Mouse (Mus musculus) kidney, embryonic 15.5 days (tissue): ENCODE data around the gene Arih2. TPM values are rescaled to one million over a fixed set of nuclear protein-coding genes. Genes with fewer than 3 reads are reported as not detected.
"Not testable (repeated sequence)": the region's sequence is repeated elsewhere in the genome, so short reads cannot be mapped to it uniquely, and the experiment has no call there.

Experiments used
- ATAC-seq: fragments of 200-750 bp; cut with Nextera tagmentation; replicated peaks from 2 replicates; pipeline ENCODE4 v1.8.0; 2017; ENCODE audit warnings: moderate TSS enrichment; ENCODE audit not compliant: low FRiP score
- H3K27ac ChIP-seq: fragments of 300-500 bp; sonication (generic); 2 replicates; pipeline ENCODE4 v1.5.1; 2015; ENCODE audit warnings: mild to moderate bottlenecking, inconsistent platforms
- H3K27me3 ChIP-seq: fragments of 300-500 bp; sonication (generic); 2 replicates; pipeline ENCODE4 v1.6.1; 2015; ENCODE audit warnings: inconsistent platforms
- H3K36me3 ChIP-seq: fragments of 300-500 bp; sonication (generic); 2 replicates; pipeline ENCODE4 v1.6.1; 2015; ENCODE audit warnings: inconsistent platforms
- H3K4me1 ChIP-seq: fragments of 300-500 bp; sonication (generic); 2 replicates; pipeline ENCODE4 v1.6.1; 2015; ENCODE audit warnings: inconsistent platforms
- H3K4me2 ChIP-seq: fragments of 300-500 bp; sonication (generic); 2 replicates; pipeline ENCODE4 v1.6.1; 2015; ENCODE audit warnings: moderate library complexity, mild to moderate bottlenecking, inconsistent platforms
- H3K4me3 ChIP-seq: fragments of 300-500 bp; sonication (generic); replicated peaks from 2 replicates; pipeline ENCODE4 v1.5.1; 2015; ENCODE audit warnings: mild to moderate bottlenecking, inconsistent platforms
- H3K9ac ChIP-seq: fragments of 300-500 bp; sonication (generic); 2 replicates; pipeline ENCODE4 v1.6.1; 2015; ENCODE audit warnings: mild to moderate bottlenecking, inconsistent platforms
- H3K9me3 ChIP-seq: fragments of 300-500 bp; sonication (generic); replicated peaks from 2 replicates; pipeline ENCODE4 v1.6.1; 2016; ENCODE audit warnings: inconsistent platforms
- WGBS: fragments of 180-500 bp; shearing (Covaris S2); methylation state at CpG from one replicate; pipeline ENCODE4 v1.1.7; 2015; ENCODE audit warnings: mixed read lengths; 5-methylcytosine and 5-hydroxymethylcytosine counted together
- polyA plus RNA-seq: library from polyadenylated mRNA; unstranded; fragments of >200 nt; fragmentation: Nextera tagmentation; extraction: Ambion mirVana; gene quantifications from 2 replicates; pipeline ENCODE4 v1.2.1, GENCODE M21; 2015

Gene Arih2
- polyA plus RNA-seq, 1 experiment from 2014 or later, result 50.1 TPM

- Histone ChIP-seq H3K27ac (no peak overlapping the region), H3K27me3 (no peaks in the 10 kb centered on the region), H3K4me3 (no peak overlapping the region), H3K9ac (no peak overlapping the region), H3K9me3 (no peaks in the 10 kb centered on the region), H3K4me1 (no peaks in the 10 kb centered on the region), H3K4me2 (no peak overlapping the region), H3K36me3 (peaks cover 51% of the 10 kb centered on the region)
- WGBS, result 90% methylated on average over 2 of the region's 2 CpGs
- ATAC-seq, result no peak
These were observed 9.4 kb downstream of the Arih2 start for GRCm38 (mm10) chr9:108639825-108640224.

- ATAC-seq, result no peak
- Histone ChIP-seq H3K4me1 (0 out of 2 replicates have a peak, but pooled peaks cover 2% of the 10 kb centered on the region), H3K27me3 (no peaks in the 10 kb centered on the region), H3K9me3 (no peaks in the 10 kb centered on the region), H3K36me3 (peaks cover 25% of the 10 kb centered on the region), H3K27ac (no peak overlapping the region), H3K9ac (no peak overlapping the region), H3K4me3 (no peak overlapping the region), H3K4me2 (no peak overlapping the region)
- WGBS, result 82% methylated on average over 2 of the region's 2 CpGs
These were observed 13.8 kb downstream of the Arih2 start for GRCm38 (mm10) chr9:108635415-108635814.

GRCm38 (mm10) chr9:108633846-108634245 lies 15.3 kb downstream of the Arih2 start:
- no peaks in the 10 kb centered on the region for H3K9me3 ChIP-seq
- H3K9ac ChIP-seq, result no peak overlapping the region
- H3K4me2 ChIP-seq, result no peak overlapping the region
- no peak overlapping the region for H3K27ac ChIP-seq
- no peaks in the 10 kb centered on the region for H3K27me3 ChIP-seq
- H3K36me3 ChIP-seq, result peaks cover 26% of the 10 kb centered on the region
- ATAC-seq, result no peak
- 53% methylated on average over 2 of the region's 2 CpGs for WGBS
- H3K4me3 ChIP-seq, result no peak overlapping the region
- H3K4me1 ChIP-seq, result 0 out of 2 replicates have a peak, but pooled peaks cover 2% of the 10 kb centered on the region

DNA sequence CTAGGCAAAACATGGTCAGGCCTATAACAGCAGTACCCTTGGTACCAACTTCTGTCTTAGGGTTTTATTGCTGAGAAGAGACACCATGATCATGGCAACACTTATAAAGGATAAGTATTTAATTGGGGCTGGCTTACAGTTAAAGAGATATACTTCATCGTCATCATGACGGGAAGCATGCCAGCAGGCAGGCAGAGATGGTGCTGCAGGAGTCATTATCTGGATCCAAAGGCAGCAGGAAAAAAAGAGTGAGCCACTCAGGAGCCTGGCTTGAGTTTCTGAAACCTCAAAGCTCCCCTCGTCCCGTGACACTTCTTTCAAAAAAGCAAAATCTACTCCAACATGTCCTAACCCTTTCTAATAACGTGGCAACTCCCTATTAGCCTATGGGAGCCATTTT lies 16.8 kb downstream of the Arih2 start:
- H3K27ac ChIP-seq, result no peak overlapping the region
- H3K9me3 ChIP-seq, result no peaks in the 10 kb centered on the region
- 0 out of 2 replicates have a peak, but pooled peaks cover 2% of the 10 kb centered on the region for H3K4me1 ChIP-seq
- H3K27me3 ChIP-seq, result no peaks in the 10 kb centered on the region
- H3K4me2 ChIP-seq, result no peak overlapping the region
- no peak overlapping the region for H3K9ac ChIP-seq
- WGBS, result 90% methylated on average over 5 of the region's 5 CpGs
- no peak overlapping the region for H3K4me3 ChIP-seq
- peaks cover 26% of the 10 kb centered on the region for H3K36me3 ChIP-seq
- no peak for ATAC-seq

- H3K4me2 ChIP-seq, result no peak overlapping the region
These were observed 17.4 kb downstream of the Arih2 start for GRCm38 (mm10) chr9:108631631-108632256.

DNA sequence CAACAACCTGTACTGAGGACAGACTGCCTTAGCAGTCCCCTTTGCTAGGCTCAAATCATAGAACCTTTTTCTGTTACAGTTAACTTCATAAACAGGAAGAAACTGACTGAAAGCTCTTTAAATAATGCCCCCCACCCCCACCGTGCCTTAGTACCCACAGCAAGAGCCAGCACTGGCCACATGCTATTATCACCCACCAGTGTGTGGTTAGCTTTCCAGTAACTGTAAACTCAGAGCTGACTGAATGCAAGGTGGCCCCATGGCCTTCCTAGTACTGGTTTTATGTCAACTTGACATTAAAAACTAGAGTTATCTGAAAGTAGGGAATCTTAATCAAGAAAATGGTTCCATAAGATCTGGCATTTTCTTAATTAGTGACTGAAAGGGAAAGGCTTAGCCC lies 18.5 kb downstream of the Arih2 start:
- Histone ChIP-seq H3K4me2 (no peak overlapping the region), H3K4me1 (0 out of 2 replicates have a peak, but pooled peaks cover 2% of the 10 kb centered on the region), H3K9ac (no peak overlapping the region), H3K4me3 (no peak overlapping the region), H3K36me3 (peaks cover 33% of the 10 kb centered on the region), H3K27me3 (no peaks in the 10 kb centered on the region), H3K27ac (no peak overlapping the region), H3K9me3 (no peaks in the 10 kb centered on the region)
- WGBS, result 91% methylated on average over 1 of the region's 1 CpGs
- no peak for ATAC-seq

More at GRCm38 (mm10) chr9:108631631-108632256, 17.4 kb downstream of the Arih2 start:
- Histone ChIP-seq H3K36me3 (peaks cover 26% of the 10 kb centered on the region), H3K4me3 (no peak overlapping the region), H3K4me1 (0 out of 2 replicates have a peak, but pooled peaks cover 2% of the 10 kb centered on the region), H3K27ac (no peak overlapping the region), H3K9ac (no peak overlapping the region), H3K27me3 (no peaks in the 10 kb centered on the region), H3K9me3 (no peaks in the 10 kb centered on the region)
- ATAC-seq, result no peak
- 89% methylated on average over 5 of the region's 5 CpGs for WGBS

DNA sequence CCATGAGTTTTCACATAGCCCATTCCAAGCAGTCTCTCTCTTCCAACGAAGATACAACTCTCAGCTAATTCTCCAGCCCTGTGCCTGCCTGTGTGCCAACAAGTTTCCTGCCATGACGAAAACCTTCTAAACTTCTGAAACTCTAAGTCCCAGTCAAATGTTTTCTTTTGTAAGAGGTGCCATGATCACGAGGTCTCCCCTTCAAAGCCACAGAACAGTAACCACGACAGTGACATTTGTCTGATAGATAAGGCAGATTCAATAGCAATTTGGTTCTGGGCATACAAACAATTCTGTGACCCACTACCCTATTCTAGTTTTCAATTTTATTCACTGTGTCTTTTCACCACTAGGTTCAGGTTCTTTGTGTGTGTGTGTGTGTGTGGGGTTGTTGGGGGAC lies 21.0 kb downstream of the Arih2 start:
- no peak for ATAC-seq
- H3K4me2 ChIP-seq, result no peak overlapping the region
- peaks cover 43% of the 10 kb centered on the region for H3K36me3 ChIP-seq
- no peaks in the 10 kb centered on the region for H3K9me3 ChIP-seq
- no peak overlapping the region for H3K4me3 ChIP-seq
- H3K27ac ChIP-seq, result no peak overlapping the region
- 82% methylated on average over 4 of the region's 4 CpGs for WGBS
- no peak overlapping the region for H3K9ac ChIP-seq
- H3K4me1 ChIP-seq, result no peaks in the 10 kb centered on the region
- H3K27me3 ChIP-seq, result no peaks in the 10 kb centered on the region

- H3K27ac ChIP-seq, result no peak overlapping the region
- 70% methylated on average over 2 of the region's 2 CpGs for WGBS
- ATAC-seq, result no peak
These were observed 22.7 kb downstream of the Arih2 start for GRCm38 (mm10) chr9:108626498-108626897.

GRCm38 (mm10) chr9:108617301-108617700 lies 31.9 kb downstream of the Arih2 start:
- no peaks in the 10 kb centered on the region for H3K4me1 ChIP-seq
- no peak overlapping the region for H3K4me3 ChIP-seq
- ATAC-seq, result no peak
- no peaks in the 10 kb centered on the region for H3K27me3 ChIP-seq
- no peaks in the 10 kb centered on the region for H3K9me3 ChIP-seq
- peaks cover 80% of the 10 kb centered on the region for H3K36me3 ChIP-seq
- 97% methylated on average over 1 of the region's 1 CpGs for WGBS
- no peak overlapping the region for H3K27ac ChIP-seq
- H3K9ac ChIP-seq, result no peak overlapping the region
- H3K4me2 ChIP-seq, result no peak overlapping the region

More at GRCm38 (mm10) chr9:108626498-108626897, 22.7 kb downstream of the Arih2 start:
- Histone ChIP-seq H3K9ac (no peak overlapping the region), H3K9me3 (no peaks in the 10 kb centered on the region), H3K4me1 (no peaks in the 10 kb centered on the region), H3K4me3 (no peak overlapping the region), H3K36me3 (peaks cover 45% of the 10 kb centered on the region), H3K4me2 (no peak overlapping the region), H3K27me3 (no peaks in the 10 kb centered on the region)

- Histone ChIP-seq H3K9me3 (no peaks in the 10 kb centered on the region), H3K9ac (no peak overlapping the region), H3K4me3 (no peak overlapping the region), H3K27me3 (no peaks in the 10 kb centered on the region), H3K36me3 (peaks cover 96% of the 10 kb centered on the region), H3K27ac (no peak overlapping the region), H3K4me2 (no peak overlapping the region), H3K4me1 (no peaks in the 10 kb centered on the region)
- WGBS, result 86% methylated on average over 10 of the region's 10 CpGs
- no peak for ATAC-seq
These were observed 37.7 kb downstream of the Arih2 start for GRCm38 (mm10) chr9:108611488-108611887.

DNA sequence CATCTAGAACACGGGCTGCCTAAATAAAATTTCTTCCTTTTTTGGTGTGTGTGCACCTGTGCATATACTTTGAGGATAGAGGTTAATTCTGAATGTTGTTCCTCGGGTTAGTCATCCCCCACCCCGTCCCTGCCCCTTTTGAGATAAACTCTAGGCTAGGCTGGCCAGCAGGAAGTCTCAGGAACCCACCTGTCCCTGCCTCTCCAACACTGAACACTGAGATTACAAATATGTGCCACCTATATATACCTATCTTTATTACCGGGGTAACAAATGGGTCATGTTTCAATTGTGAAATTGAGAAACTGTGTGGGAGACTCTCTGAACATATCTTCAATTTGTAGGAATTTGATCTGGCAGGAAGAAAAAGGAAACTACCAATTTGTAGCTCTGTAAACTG lies 40.3 kb downstream of the Arih2 start:
- no peaks in the 10 kb centered on the region for H3K27me3 ChIP-seq
- H3K4me2 ChIP-seq, result no peak overlapping the region
- no peak for ATAC-seq
- H3K36me3 ChIP-seq, result peaks cover 97% of the 10 kb centered on the region
- H3K4me1 ChIP-seq, result no peaks in the 10 kb centered on the region
- no peaks in the 10 kb centered on the region for H3K9me3 ChIP-seq
- H3K4me3 ChIP-seq, result no peak overlapping the region
- H3K27ac ChIP-seq, result no peak overlapping the region
- 92% methylated on average over 4 of the region's 4 CpGs for WGBS
- no peak overlapping the region for H3K9ac ChIP-seq

GRCm38 (mm10) chr9:108607929-108608328 lies 41.3 kb downstream of the Arih2 start:
- not testable (repeated sequence) for H3K4me1 ChIP-seq, H3K4me2 ChIP-seq, ATAC-seq, H3K27ac ChIP-seq, H3K4me3 ChIP-seq, H3K9ac ChIP-seq, H3K27me3 ChIP-seq, H3K9me3 ChIP-seq
- peaks cover 97% of the 10 kb centered on the region for H3K36me3 ChIP-seq
- 90% methylated on average over 5 of the region's 5 CpGs for WGBS

- H3K4me2 ChIP-seq, result no peak overlapping the region
- H3K27ac ChIP-seq, result no peak overlapping the region
- no peak overlapping the region for H3K4me3 ChIP-seq
- no peak for ATAC-seq
- H3K4me1 ChIP-seq, result peaks cover 10% of the 10 kb centered on the region
- 74% methylated on average over 4 of the region's 4 CpGs for WGBS
- no peak overlapping the region for H3K9ac ChIP-seq
- no peaks in the 10 kb centered on the region for H3K9me3 ChIP-seq
- peaks cover 49% of the 10 kb centered on the region for H3K36me3 ChIP-seq
- H3K27me3 ChIP-seq, result no peaks in the 10 kb centered on the region
These were observed 47.2 kb downstream of the Arih2 start for GRCm38 (mm10) chr9:108601986-108602385.
